Mouse (Mus musculus) ovary, postnatal 14 days (tissue): ENCODE measurements around the gene Folr1.

Source experiments
- DNase-seq: peaks from one replicate; pipeline ENCODE4 v3.0.0; 2022; ENCODE audit warnings: low spot score

Folr1 gene

DNA sequence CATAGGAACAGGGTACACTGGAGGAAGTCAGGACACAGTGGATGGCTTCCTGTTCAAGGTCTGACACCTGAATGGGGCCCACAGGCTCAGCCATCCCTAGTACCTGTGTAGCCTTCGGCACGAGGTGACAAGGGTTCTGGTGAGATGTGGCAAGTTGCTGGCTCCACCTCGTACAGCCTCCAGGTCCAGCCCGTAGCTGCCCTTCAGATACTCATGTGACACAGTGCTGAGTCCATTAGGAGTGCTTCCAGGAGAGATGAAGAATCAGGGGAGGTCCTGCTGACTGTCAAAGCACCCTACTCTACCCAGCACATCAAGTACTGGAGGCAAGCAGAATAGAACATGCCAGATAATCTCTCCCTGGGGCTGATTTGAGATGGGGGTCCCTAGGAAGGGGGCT is 38.2 kb downstream of the Folr1 start:
- DNase-seq, result no peak

GRCm38 (mm10) chr7:101831437-101831836 is 39.2 kb downstream of the Folr1 start:
- DNase-seq, result no peak

- no peak for DNase-seq
Measured at GRCm38 (mm10) chr7:101830373-101830772, 40.2 kb downstream of the Folr1 start.

DNA sequence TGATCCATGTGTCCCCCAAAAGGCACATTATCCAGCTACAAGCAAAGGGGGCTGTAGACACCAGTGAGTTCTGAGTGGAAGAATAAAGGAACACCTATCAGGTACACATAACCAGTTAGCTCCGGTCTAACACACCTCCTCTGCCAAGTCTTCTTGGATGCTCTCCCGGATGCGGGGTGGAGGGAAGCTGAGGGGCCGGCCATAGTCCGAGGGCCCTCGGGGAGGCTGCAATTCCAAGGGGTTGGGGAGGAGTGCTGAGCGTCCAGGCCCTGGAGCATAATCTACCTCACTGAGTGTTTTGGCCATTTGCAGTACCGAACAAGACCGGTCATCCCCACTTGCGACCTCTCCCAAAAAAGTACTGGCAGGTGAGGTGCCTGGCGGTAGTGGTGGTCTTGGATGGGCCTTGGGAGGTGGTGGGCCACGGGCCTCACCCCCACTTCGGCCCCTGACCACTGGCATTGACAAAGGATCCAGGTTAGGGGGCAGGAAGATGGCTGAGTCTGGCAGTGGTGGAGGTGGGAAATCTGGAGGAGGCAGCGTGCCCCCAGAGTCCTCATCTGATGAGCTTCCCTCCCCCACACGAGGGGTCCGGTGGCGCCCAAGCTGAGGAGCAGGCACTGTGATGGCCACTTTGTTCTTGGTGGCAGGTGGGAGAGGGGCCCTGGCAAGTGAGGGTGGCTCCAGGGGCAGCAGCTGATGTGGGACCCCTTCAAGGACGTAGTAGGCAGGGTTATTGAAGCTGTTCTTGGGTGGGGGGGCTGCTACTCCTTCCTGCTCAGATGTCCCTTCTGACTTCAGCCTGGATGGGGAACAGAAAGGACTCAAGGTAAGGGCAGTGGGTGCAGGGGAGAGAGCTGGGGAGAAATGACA is 46.6 kb downstream of the Folr1 start:
- DNase-seq, result no peak

DNA sequence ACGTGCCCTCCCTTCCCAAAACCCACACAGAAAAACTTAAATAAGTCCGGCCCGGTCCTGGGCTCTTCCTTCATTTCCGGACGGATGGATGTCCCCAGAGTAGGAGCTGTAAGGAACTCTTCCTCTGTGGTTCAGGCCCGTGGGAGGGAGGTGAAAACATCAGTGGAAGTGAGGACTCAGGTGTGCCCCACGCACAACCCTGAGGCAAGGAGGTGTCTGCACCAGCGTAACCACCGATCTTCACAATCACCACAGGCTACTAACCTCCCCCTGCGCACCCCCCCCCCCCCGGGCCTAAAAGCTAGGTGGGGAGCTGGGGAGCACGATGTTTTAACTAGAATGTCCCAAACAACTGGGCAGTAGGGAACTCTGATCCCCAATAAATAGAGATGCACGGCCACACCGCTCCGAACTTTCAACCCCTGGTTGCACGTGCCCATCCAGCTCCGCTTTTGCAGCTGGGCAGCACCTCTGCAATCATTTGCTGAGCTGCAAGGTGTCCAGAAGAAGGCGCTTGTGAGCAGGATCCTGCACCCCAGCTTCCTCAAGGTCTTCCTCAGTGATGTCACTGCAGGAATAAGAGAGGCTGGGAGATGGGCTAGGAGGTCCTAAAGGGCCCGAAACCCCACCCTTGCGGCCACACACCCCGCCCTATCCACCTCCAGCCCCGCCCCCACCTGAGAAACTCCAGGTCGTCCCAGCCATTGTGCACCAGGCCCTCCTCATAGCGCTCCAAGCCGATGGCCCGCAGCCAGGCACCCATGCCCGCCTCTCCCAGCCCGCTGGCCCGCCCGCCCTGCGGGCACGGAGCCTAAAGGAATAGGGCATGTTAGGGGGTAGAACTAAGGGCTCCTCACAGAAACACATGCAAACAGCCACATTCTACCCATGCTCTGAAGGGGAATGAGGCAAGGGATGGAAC is 47.5 kb downstream of the Folr1 start:
- no peak for DNase-seq

DNA sequence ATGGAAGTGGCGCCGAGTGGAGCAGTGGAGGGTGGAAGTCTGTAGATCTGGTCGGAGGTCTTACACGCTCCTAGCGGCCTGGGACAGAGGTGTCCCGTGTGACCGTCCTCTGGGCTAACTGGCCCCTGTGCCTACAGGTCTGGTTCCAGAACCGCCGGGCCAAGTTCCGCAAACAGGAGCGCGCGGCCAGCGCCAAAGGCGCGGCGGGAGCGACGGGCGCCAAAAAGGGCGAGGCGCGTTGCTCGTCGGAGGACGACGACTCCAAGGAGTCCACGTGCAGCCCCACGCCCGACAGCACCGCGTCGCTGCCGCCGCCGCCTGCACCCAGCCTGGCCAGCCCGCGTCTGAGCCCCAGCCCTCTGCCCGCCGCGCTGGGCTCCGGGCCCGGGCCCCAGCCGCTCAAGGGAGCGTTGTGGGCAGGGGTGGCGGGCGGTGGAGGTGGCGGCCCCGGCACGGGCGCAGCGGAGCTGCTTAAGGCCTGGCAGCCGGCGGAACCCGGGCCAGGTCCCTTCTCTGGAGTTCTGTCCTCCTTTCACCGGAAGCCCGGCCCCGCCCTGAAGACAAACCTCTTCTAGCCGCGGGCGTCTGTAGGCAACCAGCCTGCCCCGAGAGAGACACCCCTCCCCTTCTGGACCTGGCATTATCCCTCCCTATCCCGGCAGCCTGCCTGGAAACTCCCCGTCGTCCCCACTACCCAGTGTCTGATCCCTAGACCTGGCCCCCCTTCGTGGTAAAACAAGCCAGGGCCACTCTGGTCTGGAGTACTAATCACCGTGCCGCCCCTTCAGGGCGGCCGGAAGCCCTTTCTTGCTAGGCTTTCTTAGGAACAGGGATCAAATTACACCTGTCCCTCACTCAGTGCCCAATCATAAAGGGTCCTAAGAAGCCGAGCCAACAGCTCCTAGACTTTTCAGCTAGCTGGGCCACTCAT is 48.8 kb downstream of the Folr1 start:
- no peak for DNase-seq

DNA sequence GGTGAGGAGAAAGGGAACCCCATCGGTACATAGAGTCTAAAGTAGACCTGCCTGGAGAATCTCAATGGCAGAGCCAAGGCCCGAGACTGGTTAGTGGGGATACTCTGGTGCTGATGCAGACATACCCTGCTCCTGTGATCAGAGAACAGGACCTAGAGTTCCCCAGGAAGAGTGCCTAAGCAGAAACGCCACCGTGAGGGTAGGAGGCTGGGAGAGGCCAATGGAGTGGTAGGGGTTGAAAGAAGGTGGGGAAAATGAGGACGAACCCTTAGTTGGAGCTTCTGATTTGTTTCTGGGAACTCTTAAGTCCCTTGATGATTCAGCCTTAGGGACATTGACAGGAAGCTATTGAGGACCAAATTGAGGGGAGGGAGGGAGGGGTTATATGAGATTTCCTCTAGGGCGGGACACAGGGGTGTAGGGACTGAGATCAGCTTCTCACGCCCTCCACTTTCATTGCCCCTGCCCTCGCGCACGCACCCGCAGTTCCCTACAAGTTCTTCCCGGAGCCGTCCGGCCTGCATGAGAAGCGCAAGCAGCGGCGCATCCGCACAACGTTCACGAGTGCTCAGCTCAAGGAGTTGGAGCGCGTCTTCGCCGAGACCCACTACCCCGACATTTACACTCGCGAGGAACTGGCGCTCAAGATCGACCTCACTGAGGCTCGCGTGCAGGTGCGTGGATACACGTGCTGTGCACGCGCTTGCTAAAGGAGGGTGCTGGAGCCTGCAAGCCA is 50.1 kb downstream of the Folr1 start:
- no peak for DNase-seq

DNA sequence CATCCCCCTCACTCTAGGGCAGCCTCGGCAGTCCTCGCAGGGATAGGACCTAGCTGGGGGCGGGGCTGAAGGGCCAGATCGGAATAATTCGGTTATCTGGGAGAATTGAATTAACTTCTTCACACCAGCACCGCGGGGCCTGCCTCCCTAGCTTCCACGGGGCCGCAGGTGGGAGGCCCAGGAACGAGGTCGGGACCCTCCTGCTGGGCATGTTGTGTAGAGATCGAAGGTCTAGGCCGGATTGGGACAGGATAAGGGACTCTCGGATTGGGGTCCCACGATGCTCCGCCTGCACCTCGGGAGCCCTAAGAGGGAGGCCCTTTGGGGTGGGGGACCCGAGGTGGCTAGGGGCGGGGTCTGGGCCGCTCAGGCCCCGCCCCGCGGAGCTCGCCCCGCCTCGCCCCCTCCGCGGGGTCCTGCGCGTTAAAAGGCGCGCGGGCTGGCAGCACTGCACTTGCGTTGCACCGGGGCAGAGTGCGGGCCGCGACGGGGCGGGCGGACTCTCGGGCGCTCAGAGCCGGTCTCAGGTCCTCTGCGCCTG is 52.7 kb downstream of the Folr1 start, which contains the start of gene Phox2a:
Gene Phox2a, plus strand, starts transcription at position 453 of the 541 bp plus-strand sequence.
- no peak for DNase-seq
